Mouse (Mus musculus): Measurements from ENCODE around the gene Snapc3. TPM values are rescaled to one million over a fixed set of nuclear protein-coding genes. Genes with fewer than 3 reads are reported as not detected.
A peak's percentile ranks its signal among the peaks of the same experiment; 100 is the strongest.

Snapc3 gene
- polyA plus RNA-seq, 1 experiment from 2014 or later, result 75.2 TPM

DNA sequence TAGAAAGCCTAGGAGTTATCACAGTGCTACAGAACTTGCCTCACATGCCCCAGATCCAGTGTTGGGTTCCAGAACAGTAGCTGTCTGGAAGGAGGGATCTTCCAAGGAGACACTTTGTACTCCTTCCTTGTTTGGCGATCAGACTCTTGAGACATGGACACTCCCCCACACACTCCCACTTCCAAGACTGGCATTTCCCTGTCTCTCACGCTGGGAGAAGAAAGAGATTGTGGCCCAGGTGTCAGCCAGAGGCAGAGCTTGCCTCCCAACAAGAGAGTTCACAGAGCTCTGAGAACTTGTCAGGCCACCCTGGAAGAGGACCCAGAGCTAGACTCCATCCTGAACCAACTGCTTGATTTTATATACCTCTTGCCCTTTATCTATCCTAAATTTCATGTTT, 27.0 kb upstream of the Snapc3 start:
- no peak overlapping the region for H3K4me3 ChIP-seq (ENCODE audit: low read depth, low read length)
- no peak for ATAC-seq (ENCODE audit: low FRiP score)

DNA sequence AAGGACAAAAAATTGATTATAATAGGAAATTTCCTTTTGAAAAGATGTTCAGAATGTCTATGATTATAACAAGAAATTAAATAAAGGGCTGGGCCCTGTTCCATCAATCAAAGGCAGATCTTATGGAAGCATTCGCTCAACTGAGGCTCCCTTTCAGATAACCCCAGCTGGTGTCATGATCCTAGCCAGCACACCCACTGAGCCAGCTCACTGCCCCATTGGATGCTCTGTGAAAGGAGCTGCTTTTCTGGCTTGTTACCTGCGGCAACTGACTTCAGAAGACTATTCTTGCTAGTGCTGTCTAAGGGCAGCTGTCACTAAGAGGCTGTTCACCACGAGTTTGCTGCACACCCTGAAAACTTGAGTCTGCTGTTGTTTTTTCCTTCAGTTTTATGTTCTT, 25.6 kb upstream of the Snapc3 start:
- peak; percentile 75 for DNase-seq (ENCODE audit: low spot score, missing footprints)
- Histone ChIP-seq H3K4me2 (no peak overlapping the region), H3K9me3 (ENCODE audit: control insufficient read depth, low read length) (no peaks in the 10 kb centered on the region), H3K36me3 (ENCODE audit: control insufficient read depth, insufficient read depth, low read length) (no peaks in the 10 kb centered on the region), H3K4me3 (ENCODE audit: low read depth, low read length) (no peak overlapping the region), H3K4me1 (ENCODE audit: control insufficient read depth, insufficient read depth, low read length) (no peaks in the 10 kb centered on the region), H3K9ac (ENCODE audit: low read length) (no peak overlapping the region), H3K27me3 (ENCODE audit: control insufficient read depth, insufficient read depth, low read length) (no peaks in the 10 kb centered on the region), H3K27ac (ENCODE audit: low read depth, low read length) (no peak overlapping the region)
- WGBS, result 24% methylated on average over 3 of the region's 3 CpGs
- no peak for ATAC-seq (ENCODE audit: low FRiP score)

More for the DNA sequence above, 27.0 kb upstream of the Snapc3 start:
- DNase-seq (ENCODE audit: low spot score, missing footprints), result peak; percentile 78
- Histone ChIP-seq H3K9me3 (ENCODE audit: control insufficient read depth, low read length) (no peaks in the 10 kb centered on the region), H3K27ac (ENCODE audit: low read depth, low read length) (no peak overlapping the region), H3K36me3 (ENCODE audit: control insufficient read depth, insufficient read depth, low read length) (no peaks in the 10 kb centered on the region), H3K9ac (ENCODE audit: low read length) (no peak overlapping the region), H3K4me2 (no peak overlapping the region), H3K27me3 (ENCODE audit: control insufficient read depth, insufficient read depth, low read length) (no peaks in the 10 kb centered on the region), H3K4me1 (ENCODE audit: control insufficient read depth, insufficient read depth, low read length) (no peaks in the 10 kb centered on the region)
- WGBS, result 63% methylated on average over 2 of the region's 2 CpGs

DNA sequence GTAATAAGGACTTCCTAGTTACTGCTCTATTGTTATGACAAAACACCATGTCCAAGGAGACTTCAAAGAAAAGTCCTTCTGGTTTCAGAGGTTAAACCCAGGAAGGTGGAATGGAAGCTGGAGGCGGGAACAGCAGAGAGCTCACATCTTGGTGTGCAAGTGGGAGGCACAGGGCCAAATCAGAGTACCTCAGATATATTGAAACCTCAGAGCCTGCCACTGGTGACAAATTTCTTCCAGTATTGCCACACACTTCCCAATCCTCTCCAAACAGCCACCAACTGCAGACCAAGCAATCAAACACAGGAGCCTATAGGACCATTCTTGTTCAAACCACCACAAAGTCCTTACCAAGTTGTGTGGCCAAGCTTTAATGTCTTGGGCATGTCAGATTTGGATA, 23.8 kb upstream of the Snapc3 start:
- H3K27me3 ChIP-seq (ENCODE audit: control insufficient read depth, insufficient read depth, low read length), result no peaks in the 10 kb centered on the region
- 81% methylated on average over 1 of the region's 1 CpGs for WGBS

DNA sequence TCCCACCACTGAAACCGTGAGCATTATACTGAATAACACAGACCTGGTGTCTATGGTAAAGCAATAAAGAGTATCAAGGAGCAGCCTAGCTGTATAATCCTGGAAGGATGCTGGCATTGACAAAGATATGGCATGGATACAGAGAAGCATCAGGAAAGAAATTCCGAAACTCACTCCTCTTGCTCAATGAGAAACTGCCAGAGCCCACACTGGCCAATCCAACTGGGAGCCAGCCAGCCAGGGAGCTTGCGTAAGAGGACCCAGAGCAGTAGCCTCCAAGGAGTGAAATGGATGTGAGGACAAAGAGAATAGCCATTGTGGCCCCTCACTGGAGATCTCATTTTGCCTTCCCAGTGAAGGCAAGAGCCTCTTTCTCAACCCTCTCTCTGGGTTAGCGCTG, 21.2 kb upstream of the Snapc3 start:
- Histone ChIP-seq H3K36me3 (ENCODE audit: control insufficient read depth, insufficient read depth, low read length) (no peaks in the 10 kb centered on the region), H3K27me3 (ENCODE audit: control insufficient read depth, insufficient read depth, low read length) (no peaks in the 10 kb centered on the region), H3K27ac (ENCODE audit: low read depth, low read length) (no peak overlapping the region), H3K4me1 (ENCODE audit: control insufficient read depth, insufficient read depth, low read length) (no peaks in the 10 kb centered on the region), H3K9ac (ENCODE audit: low read length) (no peak overlapping the region), H3K9me3 (ENCODE audit: control insufficient read depth, low read length) (no peaks in the 10 kb centered on the region), H3K4me2 (no peak overlapping the region), H3K4me3 (ENCODE audit: low read depth, low read length) (no peak overlapping the region)
- DNase-seq (ENCODE audit: low spot score, missing footprints) (peak; percentile 45), ATAC-seq (ENCODE audit: low FRiP score) (no peak)
- WGBS, result 87% methylated on average over 4 of the region's 4 CpGs

More for the DNA sequence above, 23.8 kb upstream of the Snapc3 start:
- Histone ChIP-seq H3K4me2 (no peak overlapping the region), H3K9me3 (ENCODE audit: control insufficient read depth, low read length) (no peaks in the 10 kb centered on the region), H3K27ac (ENCODE audit: low read depth, low read length) (no peak overlapping the region), H3K4me3 (ENCODE audit: low read depth, low read length) (no peak overlapping the region), H3K36me3 (ENCODE audit: control insufficient read depth, insufficient read depth, low read length) (no peaks in the 10 kb centered on the region), H3K4me1 (ENCODE audit: control insufficient read depth, insufficient read depth, low read length) (no peaks in the 10 kb centered on the region), H3K9ac (ENCODE audit: low read length) (no peak overlapping the region)
- DNase-seq (ENCODE audit: low spot score, missing footprints) (peak; percentile 26), ATAC-seq (ENCODE audit: low FRiP score) (no peak)

DNA sequence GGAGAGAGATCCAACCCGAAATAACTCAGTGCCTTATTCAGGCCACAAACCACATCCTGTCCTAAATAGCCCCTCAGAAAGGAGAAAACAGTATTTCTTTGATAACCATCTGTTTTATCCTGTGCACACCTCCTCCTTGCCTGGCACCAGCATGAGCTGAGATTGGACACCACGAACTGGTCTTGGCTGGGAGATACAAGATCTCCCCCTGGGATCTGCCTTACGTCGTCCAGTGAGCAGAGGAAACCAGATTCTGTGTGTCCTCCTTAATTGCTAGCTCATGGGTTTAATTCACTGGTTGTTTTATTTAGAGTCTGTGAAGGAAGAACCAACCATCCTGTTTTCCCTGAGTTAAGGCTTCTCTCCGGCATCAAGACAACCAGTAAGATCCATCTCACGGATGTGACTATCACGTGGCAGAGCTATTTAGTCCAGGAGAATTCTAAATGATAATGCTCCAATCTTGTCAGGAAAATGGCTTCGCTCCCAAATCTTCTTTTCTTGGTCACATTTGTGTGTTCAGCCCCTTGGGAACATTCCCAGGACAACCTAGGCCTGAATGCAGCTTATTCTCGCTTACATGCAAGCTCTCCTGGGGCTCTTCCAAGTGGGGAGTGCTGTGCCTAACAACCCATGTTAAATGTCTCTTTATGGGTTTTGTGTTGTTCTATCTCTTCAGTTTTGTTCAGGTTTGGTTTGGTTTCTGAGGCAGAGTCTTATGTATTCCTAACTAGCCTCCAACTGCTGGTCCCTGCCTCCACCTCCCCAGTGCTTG, 20.3 kb upstream of the Snapc3 start:
- Histone ChIP-seq H3K27me3 (ENCODE audit: control insufficient read depth, insufficient read depth, low read length) (no peaks in the 10 kb centered on the region), H3K9me3 (ENCODE audit: control insufficient read depth, low read length) (no peaks in the 10 kb centered on the region), H3K4me1 (ENCODE audit: control insufficient read depth, insufficient read depth, low read length) (no peaks in the 10 kb centered on the region), H3K4me2 (no peak overlapping the region), H3K27ac (ENCODE audit: low read depth, low read length) (no peak overlapping the region), H3K4me3 (ENCODE audit: low read depth, low read length) (no peak overlapping the region), H3K36me3 (ENCODE audit: control insufficient read depth, insufficient read depth, low read length) (no peaks in the 10 kb centered on the region), H3K9ac (ENCODE audit: low read length) (no peak overlapping the region)
- 85% methylated on average over 9 of the region's 9 CpGs for WGBS
- ATAC-seq (ENCODE audit: low FRiP score), result no peak
- DNase-seq (ENCODE audit: low spot score, missing footprints), result peak; percentile 75

DNA sequence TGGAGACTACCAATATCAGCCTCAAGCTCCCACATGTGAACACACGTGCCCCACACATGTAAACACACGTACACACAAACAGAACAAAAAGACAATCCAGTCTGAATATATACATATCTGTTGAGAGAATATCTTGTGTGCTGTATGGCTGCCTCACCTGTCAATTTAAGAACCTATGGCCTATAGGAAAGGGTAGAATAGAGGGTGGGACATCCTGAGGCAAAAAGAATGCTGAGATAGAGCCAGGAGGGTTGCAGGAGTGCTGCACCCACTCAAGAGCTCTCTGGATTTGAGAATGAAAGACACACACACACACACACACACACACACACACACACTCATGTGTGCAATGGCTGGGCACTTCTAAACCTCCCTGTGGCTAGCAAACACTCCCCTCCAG, 19.0 kb upstream of the Snapc3 start:
- 77% methylated on average over 2 of the region's 2 CpGs for WGBS

DNA sequence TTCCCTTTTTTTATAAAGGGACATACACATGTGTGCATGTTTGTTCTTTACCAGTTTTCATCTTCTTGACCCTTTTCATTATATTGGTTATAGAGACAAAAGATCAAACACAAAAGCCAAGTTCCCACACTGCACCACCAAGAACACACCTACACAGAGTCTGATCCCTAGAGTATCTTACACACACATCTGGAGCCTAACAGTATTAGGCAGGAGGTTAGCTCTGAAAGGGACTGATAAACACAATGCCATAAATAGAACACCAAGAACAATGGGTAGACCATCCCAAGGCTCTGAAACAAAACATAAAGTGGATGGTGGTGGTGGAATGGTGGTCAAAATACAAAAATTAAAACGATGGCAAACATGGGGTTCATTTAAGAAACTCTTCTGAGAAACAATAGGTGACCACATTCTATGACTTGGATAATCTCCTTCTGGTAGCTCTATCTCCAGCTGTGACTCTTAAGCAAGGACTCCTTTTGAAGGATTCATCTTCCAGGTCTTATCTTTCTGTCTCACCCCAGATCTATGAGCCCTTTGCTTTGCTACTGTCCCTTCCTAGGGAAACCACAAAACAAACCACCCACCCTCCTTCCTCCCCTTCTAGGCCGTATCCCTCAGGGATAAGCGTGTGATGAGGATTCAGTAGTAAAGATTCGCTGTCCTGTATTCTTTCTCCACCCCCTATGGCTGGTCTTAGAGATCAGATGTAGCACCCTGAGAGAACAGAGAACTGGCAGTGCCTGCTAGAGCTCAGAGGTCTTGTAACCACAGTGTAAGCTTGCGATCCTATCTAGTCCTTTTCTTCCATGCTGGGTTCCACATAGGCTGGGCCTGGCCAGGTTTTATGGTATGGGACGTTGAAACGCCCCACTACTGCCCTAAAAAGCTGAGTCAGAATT, 16.6 kb upstream of the Snapc3 start:
- H3K36me3 ChIP-seq (ENCODE audit: control insufficient read depth, insufficient read depth, low read length), result no peaks in the 10 kb centered on the region
- H3K9me3 ChIP-seq (ENCODE audit: control insufficient read depth, low read length), result no peaks in the 10 kb centered on the region; the same call in 1 of the 2 replicates
- no peak overlapping the region for H3K4me2 ChIP-seq
- no peaks in the 10 kb centered on the region for H3K4me1 ChIP-seq (ENCODE audit: control insufficient read depth, insufficient read depth, low read length)
- 87% methylated on average over 7 of the region's 7 CpGs for WGBS
- no peak for ATAC-seq (ENCODE audit: low FRiP score)
- no peak overlapping the region for H3K9ac ChIP-seq (ENCODE audit: low read length)
- DNase-seq (ENCODE audit: low spot score, missing footprints), result peak; percentile 76
- H3K4me3 ChIP-seq (ENCODE audit: low read depth, low read length), result no peak overlapping the region
- H3K27ac ChIP-seq (ENCODE audit: low read depth, low read length), result no peak overlapping the region
- no peaks in the 10 kb centered on the region for H3K27me3 ChIP-seq (ENCODE audit: control insufficient read depth, insufficient read depth, low read length)

More for the DNA sequence above, 19.0 kb upstream of the Snapc3 start:
- DNase-seq (ENCODE audit: low spot score, missing footprints) (no peak), ATAC-seq (ENCODE audit: low FRiP score) (no peak)
- Histone ChIP-seq H3K27ac (ENCODE audit: low read depth, low read length) (no peak overlapping the region), H3K4me2 (no peak overlapping the region), H3K9me3 (ENCODE audit: control insufficient read depth, low read length) (no peaks in the 10 kb centered on the region; the same call in 1 of the 2 replicates), H3K9ac (ENCODE audit: low read length) (no peak overlapping the region), H3K36me3 (ENCODE audit: control insufficient read depth, insufficient read depth, low read length) (no peaks in the 10 kb centered on the region), H3K4me3 (ENCODE audit: low read depth, low read length) (no peak overlapping the region), H3K27me3 (ENCODE audit: control insufficient read depth, insufficient read depth, low read length) (no peaks in the 10 kb centered on the region), H3K4me1 (ENCODE audit: control insufficient read depth, insufficient read depth, low read length) (no peaks in the 10 kb centered on the region)

DNA sequence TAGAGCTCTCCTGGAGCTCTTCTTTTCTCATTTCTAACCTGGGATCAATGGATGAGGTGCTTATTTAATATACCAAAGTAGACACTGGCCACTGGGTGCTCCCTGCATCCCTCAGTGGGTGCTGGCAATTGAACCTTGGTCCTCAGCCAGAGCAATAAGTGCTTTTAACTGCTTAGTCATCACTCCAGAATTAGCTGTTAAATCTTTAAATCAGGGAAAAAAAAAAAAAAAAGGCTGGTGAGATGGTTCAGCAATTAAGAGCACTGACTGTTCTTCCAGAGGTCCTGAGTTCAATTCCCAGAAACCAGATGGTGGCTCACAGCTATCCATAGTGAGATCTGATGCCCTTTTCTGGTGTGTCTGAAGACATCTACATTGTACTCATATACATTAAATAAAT, 15.8 kb upstream of the Snapc3 start:
- Histone ChIP-seq H3K36me3 (ENCODE audit: control insufficient read depth, insufficient read depth, low read length) (no peaks in the 10 kb centered on the region), H3K9me3 (ENCODE audit: control insufficient read depth, low read length) (no peaks in the 10 kb centered on the region; the same call in 1 of the 2 replicates), H3K4me3 (ENCODE audit: low read depth, low read length) (no peak overlapping the region), H3K4me1 (ENCODE audit: control insufficient read depth, insufficient read depth, low read length) (no peaks in the 10 kb centered on the region), H3K9ac (ENCODE audit: low read length) (no peak overlapping the region), H3K27me3 (ENCODE audit: control insufficient read depth, insufficient read depth, low read length) (no peaks in the 10 kb centered on the region), H3K27ac (ENCODE audit: low read depth, low read length) (no peak overlapping the region), H3K4me2 (no peak overlapping the region)
- ATAC-seq (ENCODE audit: low FRiP score), result no peak
- no peak for DNase-seq (ENCODE audit: low spot score, missing footprints)

DNA sequence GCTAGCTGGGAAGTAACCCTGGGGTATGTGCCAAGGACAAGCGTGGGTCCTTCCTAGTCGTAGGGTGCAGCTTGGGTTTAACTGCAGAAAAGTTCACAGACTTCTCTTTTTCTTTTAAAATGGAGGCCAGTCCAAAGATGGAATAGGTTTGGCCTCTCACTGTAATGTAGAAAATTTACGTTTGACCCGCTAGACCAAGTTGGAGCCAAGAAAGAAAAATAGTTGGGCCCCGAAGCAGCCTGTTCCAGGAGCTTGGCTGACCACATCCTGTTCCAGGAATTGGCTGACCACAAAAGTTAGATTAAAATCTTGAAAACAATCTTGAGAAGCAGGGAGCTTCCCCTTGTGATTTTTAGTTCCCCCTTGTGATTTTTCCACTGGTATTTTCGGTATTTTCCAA, 9.8 kb upstream of the Snapc3 start:
- Histone ChIP-seq H3K27ac (ENCODE audit: low read depth, low read length) (no peak overlapping the region), H3K4me2 (no peak overlapping the region), H3K4me1 (ENCODE audit: control insufficient read depth, insufficient read depth, low read length) (no peaks in the 10 kb centered on the region), H3K36me3 (ENCODE audit: control insufficient read depth, insufficient read depth, low read length) (no peaks in the 10 kb centered on the region), H3K9me3 (ENCODE audit: control insufficient read depth, low read length) (peaks cover 6% of the 10 kb centered on the region; the same call in 1 of the 2 replicates), H3K27me3 (ENCODE audit: control insufficient read depth, insufficient read depth, low read length) (no peaks in the 10 kb centered on the region), H3K4me3 (ENCODE audit: low read depth, low read length) (no peak overlapping the region), H3K9ac (ENCODE audit: low read length) (no peak overlapping the region)
- ATAC-seq (ENCODE audit: low FRiP score) (no peak), DNase-seq (ENCODE audit: low spot score, missing footprints) (peak; percentile 73)
- 93% methylated on average over 6 of the region's 6 CpGs for WGBS
